Mouse (Mus musculus) hindbrain, embryonic 11.5 days (tissue): Measurements from ENCODE around the gene Sumf1. TPM values are rescaled to one million over a fixed set of nuclear protein-coding genes. Genes with fewer than 3 reads are reported as not detected.

Experiments
- ATAC-seq: fragments of 200-750 bp; cut with Nextera tagmentation; 2 replicates; pipeline ENCODE4 v1.8.0; 2017; ENCODE audit warnings: mild to moderate bottlenecking, moderate TSS enrichment, moderate library complexity; ENCODE audit not compliant: low FRiP score
- DNase-seq: peaks from one replicate; pipeline ENCODE4 v3.0.0-alpha.2; 2015; ENCODE audit warnings: low spot score
- H3K27ac ChIP-seq: fragments of 300-500 bp; sonication (generic); 2 replicates; pipeline ENCODE4 v1.5.1; 2014; ENCODE audit warnings: mild to moderate bottlenecking, low read depth, low read length
- H3K27me3 ChIP-seq: fragments of 300-500 bp; sonication (generic); 2 replicates; pipeline ENCODE4 v1.6.1; 2014; ENCODE audit warnings: mild to moderate bottlenecking, low read length, moderate library complexity, mixed read lengths; ENCODE audit not compliant: control insufficient read depth, insufficient read depth
- H3K36me3 ChIP-seq: fragments of 300-500 bp; sonication (generic); 2 replicates; pipeline ENCODE4 v1.6.1; 2014; ENCODE audit warnings: mild to moderate bottlenecking, low read length, moderate library complexity, mixed read lengths; ENCODE audit not compliant: control insufficient read depth, insufficient read depth
- H3K4me1 ChIP-seq: fragments of 300-500 bp; sonication (generic); replicated peaks from 2 replicates; pipeline ENCODE4 v1.6.1; 2014; ENCODE audit warnings: low read length, mixed read lengths; ENCODE audit not compliant: control insufficient read depth, insufficient read depth
- H3K4me2 ChIP-seq: fragments of 300-500 bp; sonication (generic); replicated peaks from 2 replicates; pipeline ENCODE4 v1.6.1; 2014; ENCODE audit warnings: mild to moderate bottlenecking, low read depth, low read length
- H3K4me3 ChIP-seq: fragments of 300-500 bp; sonication (generic); 2 replicates; pipeline ENCODE4 v1.5.1; 2014; ENCODE audit warnings: low read depth, low read length
- H3K9ac ChIP-seq: fragments of 300-500 bp; sonication (generic); 2 replicates; pipeline ENCODE4 v1.6.1; 2014; ENCODE audit warnings: low read depth, low read length
- H3K9me3 ChIP-seq: fragments of 300-500 bp; sonication (generic); 2 replicates; pipeline ENCODE4 v1.6.1; 2016; ENCODE audit warnings: low read length; ENCODE audit not compliant: control insufficient read depth
- WGBS: fragments of 180-500 bp; shearing (Covaris S2); extraction: QIAGEN DNeasy Blood & Tissue Kit; methylation state at CpG from one replicate; pipeline ENCODE4 v1.1.7; 2014; 5-methylcytosine and 5-hydroxymethylcytosine counted together
- polyA plus RNA-seq: library from polyadenylated mRNA; unstranded; fragments of >200 nt; fragmentation: Nextera tagmentation; extraction: Ambion mirVana; gene quantifications from 2 replicates; pipeline ENCODE4 v1.2.1, GENCODE M21; 2014

The Sumf1 gene
- polyA plus RNA-seq, 1 experiment from 2014 or later, result 13.3 TPM

DNA sequence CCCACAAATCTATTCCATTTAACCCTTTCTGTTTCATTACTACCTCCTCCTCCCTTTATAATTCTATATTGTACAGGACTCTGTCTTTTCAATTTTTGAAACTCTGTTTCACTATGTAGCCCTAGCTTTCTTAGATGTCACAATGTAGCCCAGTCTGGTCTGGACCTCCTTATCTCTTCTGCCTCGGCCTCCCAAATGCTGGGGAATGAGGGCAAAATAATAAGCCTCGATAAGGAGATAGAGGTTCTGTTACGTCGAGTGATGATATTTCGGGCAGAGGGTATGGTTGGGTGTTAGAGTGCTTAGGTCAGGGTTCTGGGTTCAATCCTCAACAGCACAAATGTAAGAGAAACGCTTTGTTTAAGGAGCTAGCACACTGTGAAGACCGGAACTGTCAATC is 11.3 kb upstream of the Sumf1 start:
- Histone ChIP-seq H3K36me3 (no peaks in the 10 kb centered on the region), H3K9ac (no peak overlapping the region), H3K4me2 (no peak overlapping the region), H3K9me3 (no peaks in the 10 kb centered on the region), H3K4me1 (no peaks in the 10 kb centered on the region), H3K27ac (no peak overlapping the region), H3K4me3 (no peak overlapping the region), H3K27me3 (no peaks in the 10 kb centered on the region)
- DNase-seq (no peak), ATAC-seq (no peak)
- WGBS, result 78% methylated on average over 7 of the region's 7 CpGs

GRCm38 (mm10) chr6:108192632-108193031 is 7.2 kb upstream of the Sumf1 start:
- H3K9ac ChIP-seq, result no peak overlapping the region
- no peak for DNase-seq
- no peak overlapping the region for H3K4me2 ChIP-seq
- H3K4me1 ChIP-seq, result no peaks in the 10 kb centered on the region
- ATAC-seq, result peak; percentile 25; the same call in 1 of the 2 replicates
- WGBS, result 54% methylated on average over 4 of the region's 4 CpGs
- H3K9me3 ChIP-seq, result no peaks in the 10 kb centered on the region
- no peak overlapping the region for H3K4me3 ChIP-seq
- H3K27ac ChIP-seq, result no peak overlapping the region
- H3K36me3 ChIP-seq, result no peaks in the 10 kb centered on the region
- H3K27me3 ChIP-seq, result no peaks in the 10 kb centered on the region

DNA sequence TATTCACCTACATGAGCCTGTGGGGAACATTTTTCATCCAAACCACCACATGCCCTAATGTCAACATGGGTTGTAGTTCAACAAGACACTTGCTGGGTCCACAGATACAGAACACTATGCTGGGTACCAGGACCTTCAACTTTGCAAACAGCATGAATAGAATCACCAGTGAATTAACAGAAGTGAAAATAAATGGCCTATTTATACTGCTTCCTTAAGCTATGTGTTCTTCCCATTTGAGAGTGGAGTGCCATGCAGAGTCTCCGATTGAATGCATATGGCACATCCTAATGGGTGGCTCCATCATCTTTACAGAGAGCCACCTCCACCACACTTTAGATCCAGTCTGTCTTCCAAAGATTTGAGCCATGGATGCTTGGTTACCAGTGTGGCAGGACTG is 5.3 kb upstream of the Sumf1 start:
- H3K4me1 ChIP-seq, result no peaks in the 10 kb centered on the region
- DNase-seq, result no peak
- no peaks in the 10 kb centered on the region for H3K27me3 ChIP-seq
- no peak overlapping the region for H3K27ac ChIP-seq
- WGBS, result 86% methylated on average over 1 of the region's 1 CpGs
- no peak overlapping the region for H3K4me3 ChIP-seq
- no peak for ATAC-seq
- no peaks in the 10 kb centered on the region for H3K36me3 ChIP-seq
- no peaks in the 10 kb centered on the region for H3K9me3 ChIP-seq
- H3K9ac ChIP-seq, result no peak overlapping the region
- H3K4me2 ChIP-seq, result no peak overlapping the region

GRCm38 (mm10) chr6:108185685-108186009 is 265 bp upstream of the Sumf1 start:
- Histone ChIP-seq H3K27me3 (no peaks in the 10 kb centered on the region), H3K4me1 (peaks cover 3% of the 10 kb centered on the region; the same call in 1 of the 2 replicates), H3K4me3 (peak overlapping the region; percentile 92), H3K9me3 (no peaks in the 10 kb centered on the region), H3K27ac (no peak overlapping the region), H3K4me2 (peak overlapping the region; percentile 80), H3K9ac (peak overlapping the region; percentile 78; the same call in 1 of the 2 replicates), H3K36me3 (no peaks in the 10 kb centered on the region)
- WGBS, result 19% methylated on average over 4 of the region's 4 CpGs
- ATAC-seq (no peak; the same call in 1 of the 2 replicates), DNase-seq (no peak)

GRCm38 (mm10) chr6:108179087-108179486 is 6.3 kb downstream of the Sumf1 start:
- Histone ChIP-seq H3K27ac (no peak overlapping the region), H3K9ac (no peak overlapping the region), H3K4me2 (no peak overlapping the region), H3K4me3 (no peak overlapping the region), H3K4me1 (no peaks in the 10 kb centered on the region), H3K27me3 (no peaks in the 10 kb centered on the region), H3K9me3 (no peaks in the 10 kb centered on the region), H3K36me3 (no peaks in the 10 kb centered on the region)
- DNase-seq (no peak), ATAC-seq (no peak)
- 86% methylated on average over 2 of the region's 2 CpGs for WGBS

DNA sequence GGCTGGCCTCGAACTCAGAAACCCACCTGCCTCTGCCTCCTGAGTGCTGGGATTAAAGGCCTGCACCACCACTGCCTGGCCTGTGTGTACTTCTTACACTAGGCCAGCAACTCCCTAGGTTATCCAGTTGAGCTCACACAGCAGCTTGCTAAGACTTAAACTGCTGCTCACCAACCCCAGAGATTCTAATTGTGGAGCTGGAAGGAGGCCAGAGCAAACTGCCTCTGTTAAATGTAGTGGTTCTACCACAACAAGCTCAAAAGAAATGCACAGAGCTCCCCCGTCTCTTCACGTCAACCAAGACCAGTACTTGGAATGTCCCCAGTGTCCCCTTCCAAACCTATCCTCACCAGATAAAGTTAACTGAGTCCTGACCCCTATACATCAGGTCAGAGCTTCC is 11.2 kb downstream of the Sumf1 start:
- no peak overlapping the region for H3K9ac ChIP-seq
- 96% methylated on average over 3 of the region's 3 CpGs for WGBS
- H3K27ac ChIP-seq, result no peak overlapping the region
- no peak for ATAC-seq
- H3K36me3 ChIP-seq, result no peaks in the 10 kb centered on the region; the same call in 1 of the 2 replicates
- no peaks in the 10 kb centered on the region for H3K27me3 ChIP-seq
- DNase-seq, result no peak
- H3K4me1 ChIP-seq, result no peaks in the 10 kb centered on the region
- H3K4me2 ChIP-seq, result no peak overlapping the region
- no peaks in the 10 kb centered on the region for H3K9me3 ChIP-seq
- H3K4me3 ChIP-seq, result no peak overlapping the region

GRCm38 (mm10) chr6:108172219-108172618 is 13.2 kb downstream of the Sumf1 start:
- DNase-seq (no peak), ATAC-seq (no peak)
- Histone ChIP-seq H3K27ac (no peak overlapping the region), H3K4me2 (no peak overlapping the region), H3K36me3 (no peaks in the 10 kb centered on the region; the same call in 1 of the 2 replicates), H3K9ac (no peak overlapping the region), H3K4me1 (no peaks in the 10 kb centered on the region), H3K27me3 (no peaks in the 10 kb centered on the region), H3K9me3 (no peaks in the 10 kb centered on the region), H3K4me3 (no peak overlapping the region)
- WGBS, result 95% methylated on average over 1 of the region's 1 CpGs

GRCm38 (mm10) chr6:108169466-108169865 is 15.9 kb downstream of the Sumf1 start:
- Histone ChIP-seq H3K9ac (no peak overlapping the region), H3K4me2 (no peak overlapping the region), H3K9me3 (no peaks in the 10 kb centered on the region), H3K27ac (no peak overlapping the region), H3K36me3 (no peaks in the 10 kb centered on the region; the same call in 1 of the 2 replicates), H3K4me1 (no peaks in the 10 kb centered on the region), H3K27me3 (no peaks in the 10 kb centered on the region), H3K4me3 (no peak overlapping the region)
- no peak for ATAC-seq
- WGBS, result 96% methylated on average over 3 of the region's 3 CpGs
- DNase-seq, result no peak

- Histone ChIP-seq H3K9ac (no peak overlapping the region), H3K27ac (no peak overlapping the region), H3K4me1 (no peaks in the 10 kb centered on the region), H3K27me3 (no peaks in the 10 kb centered on the region), H3K4me3 (no peak overlapping the region), H3K4me2 (no peak overlapping the region), H3K36me3 (no peaks in the 10 kb centered on the region; the same call in 1 of the 2 replicates), H3K9me3 (no peaks in the 10 kb centered on the region)
- DNase-seq (no peak), ATAC-seq (no peak)
- 92% methylated on average over 6 of the region's 6 CpGs for WGBS
Measured at GRCm38 (mm10) chr6:108168723-108169122, 16.7 kb downstream of the Sumf1 start.
